Mouse (Mus musculus) spleen, adult 2 months (tissue): ENCODE measurements around the gene Ptprf. TPM values are rescaled to one million over a fixed set of nuclear protein-coding genes. Genes with fewer than 3 reads are reported as not detected.

Experiments
- DNase-seq, 2 experiments: peaks; one replicate each; pipeline versions ENCODE4 v3.0.0 to v3.0.0-alpha.2; 2012 to 2021; ENCODE audit warnings: low spot score in 2 of 2, low read depth in 1 of 2
- H3K27ac ChIP-seq: fragments of 200-500 bp; 2 replicates; pipeline ENCODE4 v1.5.1; 2012; ENCODE audit warnings: low read length, inconsistent platforms; ENCODE audit not compliant: insufficient read depth
- H3K27me3 ChIP-seq: fragments of 200-500 bp; 2 replicates; pipeline ENCODE4 v1.6.1; 2012; ENCODE audit warnings: mild to moderate bottlenecking, moderate library complexity, low read length, inconsistent platforms; ENCODE audit not compliant: control insufficient read depth, insufficient read depth
- H3K36me3 ChIP-seq: fragments of 200-500 bp; 2 replicates; pipeline ENCODE4 v1.6.1; 2012; ENCODE audit warnings: mild to moderate bottlenecking, low read length, inconsistent platforms; ENCODE audit not compliant: control insufficient read depth, insufficient read depth
- H3K4me1 ChIP-seq: fragments of 200-500 bp; 2 replicates; pipeline ENCODE4 v1.6.1; 2011; ENCODE audit warnings: inconsistent platforms; ENCODE audit not compliant: control insufficient read depth, insufficient read depth, insufficient read length
- H3K4me3 ChIP-seq: fragments of 200-500 bp; 2 replicates; pipeline ENCODE4 v1.5.1; 2011; ENCODE audit warnings: mild to moderate bottlenecking, inconsistent platforms; ENCODE audit not compliant: insufficient read depth, insufficient read length; ENCODE audit errors: extremely low read depth
- CTCF ChIP-seq: fragments of 200-500 bp; IDR thresholded peaks from 2 replicates; pipeline ENCODE4 v1.5.1; 2011; ENCODE audit warnings: mild to moderate bottlenecking, inconsistent platforms; ENCODE audit not compliant: insufficient read depth, insufficient read length, insufficient replicate concordance; ENCODE audit errors: extremely low read depth
- POLR2A ChIP-seq: fragments of 200-500 bp; IDR thresholded peaks from 2 replicates; pipeline ENCODE4 v1.6.1; 2011; ENCODE audit warnings: low read depth, low read length, inconsistent platforms
- WGBS: fragments of 180-500 bp; shearing (Covaris S2); methylation state at CpG from one replicate; pipeline ENCODE4 v1.1.7; 2018; 5-methylcytosine and 5-hydroxymethylcytosine counted together
- polyA plus RNA-seq: library from polyadenylated mRNA; depleted of rRNA; stranded (reverse); fragments of >200 nt; gene quantifications from 2 replicates; pipeline ENCODE4 v1.2.3, GENCODE M21; 2012

The Ptprf gene
- polyA plus RNA-seq, 1 experiment: 10.1 TPM

DNA sequence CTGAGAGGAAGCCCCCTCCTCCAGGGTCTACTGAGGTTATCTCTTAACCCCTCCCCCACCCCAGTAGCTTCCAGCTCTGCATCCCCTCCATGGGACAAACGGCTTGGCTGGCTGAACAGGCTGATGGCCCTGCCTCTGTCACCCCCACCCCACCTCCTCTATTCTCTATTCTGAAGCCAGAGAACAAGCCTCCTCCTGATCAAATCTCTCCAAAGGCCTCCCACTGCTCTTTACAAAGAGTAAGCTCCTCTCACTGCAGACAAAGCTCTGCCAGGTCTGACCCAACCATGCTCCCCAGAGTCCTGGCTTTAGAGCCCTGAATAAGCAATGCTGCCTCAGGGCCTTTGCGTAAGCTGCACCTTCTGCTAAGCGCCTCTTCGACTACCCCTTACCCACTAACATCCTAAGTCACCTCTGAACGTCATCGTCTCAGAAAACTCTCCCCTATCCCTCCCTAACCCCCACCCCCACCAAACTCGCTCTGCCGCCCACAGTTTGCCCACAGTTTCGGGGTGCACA, 19.6 kb downstream of the Ptprf start:
- WGBS: 88% methylated on average over 9 of the region's 9 CpGs
- H3K27ac ChIP-seq: no peak overlapping the region
- no peaks in the 10 kb centered on the region; the same call in 1 of the 2 replicates for H3K4me1 ChIP-seq

DNA sequence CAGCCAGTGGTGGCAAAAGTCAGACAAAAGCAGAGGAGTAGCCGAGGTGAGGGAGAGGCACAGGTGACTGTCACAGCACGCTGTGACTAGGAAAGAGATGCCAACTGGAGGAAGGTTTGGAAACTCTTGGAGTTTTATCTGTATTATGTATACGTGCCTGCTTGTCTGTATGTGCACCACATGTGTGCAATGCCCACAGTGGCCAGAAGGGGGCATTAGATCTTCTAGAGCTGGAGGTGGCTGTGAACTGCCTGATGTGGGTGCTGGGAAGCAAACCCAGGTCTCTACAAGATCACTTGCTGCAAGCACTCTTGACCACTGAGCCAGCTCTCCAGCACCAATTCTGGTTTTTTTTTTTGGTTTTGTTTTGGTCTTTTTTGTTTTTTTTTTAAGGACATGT, 20.5 kb downstream of the Ptprf start:
- H3K4me1 ChIP-seq: no peaks in the 10 kb centered on the region; the same call in 1 of the 2 replicates
- no peaks in the 10 kb centered on the region for H3K27me3 ChIP-seq
- TF ChIP-seq POLR2A (no peak), CTCF (no peak)
- 91% methylated on average over 3 of the region's 3 CpGs for WGBS
- DNase-seq: no peak
- no peak overlapping the region for H3K27ac ChIP-seq
- H3K4me3 ChIP-seq: no peak overlapping the region
- H3K36me3 ChIP-seq: no peaks in the 10 kb centered on the region

More for the DNA sequence above, 19.6 kb downstream of the Ptprf start:
- TF ChIP-seq POLR2A (no peak), CTCF (no peak)
- DNase-seq: no peak
- no peak overlapping the region for H3K4me3 ChIP-seq
- H3K27me3 ChIP-seq: no peaks in the 10 kb centered on the region
- no peaks in the 10 kb centered on the region for H3K36me3 ChIP-seq

DNA sequence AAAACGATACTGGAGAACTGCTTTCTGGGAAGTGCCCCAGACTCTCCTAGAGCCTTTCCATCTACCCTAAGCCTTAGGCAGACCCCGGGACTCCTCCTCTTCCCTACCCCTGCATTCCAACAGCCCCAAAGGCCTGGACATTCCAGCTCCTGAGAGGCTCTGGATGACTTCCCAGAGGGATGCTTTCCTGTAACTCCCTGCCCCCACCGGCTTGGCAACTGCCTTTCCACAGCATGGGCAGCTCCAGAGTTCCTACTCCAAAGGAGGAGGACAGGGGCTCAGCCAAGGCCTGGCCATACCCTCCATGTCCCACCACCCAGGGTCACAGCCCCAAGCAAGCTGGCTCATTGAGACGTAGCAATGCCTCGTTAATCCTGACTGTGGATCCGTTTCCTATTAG, 21.2 kb downstream of the Ptprf start:
- DNase-seq: no peak
- TF ChIP-seq CTCF (no peak), POLR2A (no peak)
- H3K4me1 ChIP-seq: no peaks in the 10 kb centered on the region; the same call in 1 of the 2 replicates
- no peaks in the 10 kb centered on the region for H3K27me3 ChIP-seq
- no peak overlapping the region for H3K27ac ChIP-seq
- H3K4me3 ChIP-seq: no peak overlapping the region
- 89% methylated on average over 6 of the region's 6 CpGs for WGBS
- no peaks in the 10 kb centered on the region for H3K36me3 ChIP-seq

DNA sequence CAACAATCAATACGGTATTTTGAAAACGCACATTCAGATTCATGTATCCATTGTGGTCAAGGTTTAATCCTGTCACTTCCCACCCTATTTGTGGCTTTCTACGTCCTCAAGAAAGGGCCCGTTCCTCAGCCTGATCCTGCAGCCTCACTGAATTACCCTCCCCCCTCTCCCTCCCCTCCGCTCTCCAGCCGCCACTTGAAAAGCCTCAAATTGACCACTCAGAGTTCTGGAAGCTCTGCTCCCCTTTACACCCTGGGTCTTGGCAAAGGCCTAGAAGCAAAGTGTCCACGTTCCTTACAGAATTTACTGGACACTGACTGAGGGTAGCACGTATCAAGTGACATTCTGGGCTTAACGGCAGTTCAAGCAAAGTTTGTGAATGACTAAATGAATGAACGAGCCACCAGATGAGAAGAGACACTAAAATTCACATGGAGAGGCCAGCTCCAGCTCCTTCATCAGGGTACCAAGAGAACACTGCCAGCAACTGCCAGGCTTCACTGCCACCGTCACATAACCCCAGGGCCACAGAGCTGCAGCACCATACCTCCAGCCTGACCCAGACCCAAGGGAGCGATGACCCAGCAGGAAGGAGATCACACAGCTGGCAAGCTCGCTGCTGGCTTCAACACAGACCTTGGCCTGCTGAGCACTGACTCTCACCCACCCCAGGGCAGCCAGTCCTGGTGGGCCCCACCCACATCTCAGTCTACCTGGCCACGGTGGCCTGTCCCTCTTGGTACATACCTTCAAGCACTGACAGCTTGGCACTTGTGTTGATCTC, 22.6 kb downstream of the Ptprf start:
- no peaks in the 10 kb centered on the region for H3K4me1 ChIP-seq
- no peak for TF ChIP-seq CTCF
- no peak for TF ChIP-seq POLR2A
- no peak overlapping the region for H3K4me3 ChIP-seq
- no peak for DNase-seq
- no peaks in the 10 kb centered on the region for H3K27me3 ChIP-seq
- no peaks in the 10 kb centered on the region for H3K36me3 ChIP-seq
- 82% methylated on average over 14 of the region's 14 CpGs for WGBS
- no peak overlapping the region for H3K27ac ChIP-seq

DNA sequence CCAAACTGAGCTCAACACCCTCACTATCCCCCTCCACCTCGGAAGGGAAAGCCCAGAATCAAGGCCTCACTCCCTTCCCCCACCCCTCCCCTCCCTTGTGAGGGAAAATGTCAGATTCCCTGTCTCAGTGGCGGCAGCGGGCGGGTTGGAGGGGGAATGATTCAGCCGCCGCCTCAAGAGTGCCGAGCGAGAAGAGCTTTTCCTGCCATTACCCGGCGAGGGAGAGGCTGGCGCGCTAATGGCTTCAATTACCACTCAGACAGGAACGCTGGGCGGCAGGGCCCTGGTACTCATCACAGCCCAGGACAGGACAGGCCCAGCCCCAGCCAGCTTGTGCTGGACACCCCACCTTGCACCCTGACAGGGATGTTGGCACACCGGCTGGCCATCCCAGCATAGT, 25.6 kb downstream of the Ptprf start:
- no peak for TF ChIP-seq POLR2A
- TF ChIP-seq CTCF: no peak
- 83% methylated on average over 15 of the region's 15 CpGs for WGBS
- 0 out of 2 replicates have a peak overlapping the region, but pooled peaks have one; percentile 46 for H3K27ac ChIP-seq
- peaks cover 3% of the 10 kb centered on the region; the same call in 1 of the 2 replicates for H3K4me1 ChIP-seq
- H3K4me3 ChIP-seq: no peak overlapping the region
- H3K36me3 ChIP-seq: no peaks in the 10 kb centered on the region
- no peaks in the 10 kb centered on the region for H3K27me3 ChIP-seq
- no peak for DNase-seq

DNA sequence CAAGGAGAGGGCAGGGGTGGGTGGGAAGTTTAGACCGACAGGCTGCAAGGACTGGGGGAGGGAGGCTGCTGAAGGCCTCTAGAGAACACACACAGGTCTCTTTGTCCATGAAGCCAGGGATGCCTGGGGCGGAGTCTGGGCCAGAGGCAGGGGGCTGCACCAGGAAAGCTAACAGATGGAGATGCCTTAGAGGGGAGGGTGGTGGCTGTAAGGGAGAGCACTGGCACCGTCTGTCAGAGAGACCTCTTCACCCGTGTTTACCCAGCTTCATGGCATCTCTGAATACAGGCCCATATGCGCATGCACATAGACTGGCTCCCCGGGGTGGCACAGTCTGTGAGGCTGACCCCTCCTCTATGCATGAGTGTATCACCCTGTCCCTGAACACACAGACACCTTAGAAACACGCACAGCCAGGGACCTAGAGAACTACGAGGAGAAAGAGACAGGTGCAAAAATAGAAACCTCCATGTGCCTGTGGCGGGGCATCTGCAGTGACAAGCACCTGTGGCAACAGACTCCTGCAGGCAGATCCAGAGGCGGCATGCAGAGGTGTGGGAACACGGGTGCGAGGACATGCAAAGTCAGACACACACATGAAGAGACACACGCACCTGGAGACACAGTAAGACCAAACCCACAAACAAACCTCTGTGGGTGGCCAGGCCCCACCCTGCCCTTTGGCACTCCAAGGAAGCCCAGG, 29.3 kb downstream of the Ptprf start:
- no peak for TF ChIP-seq POLR2A
- TF ChIP-seq CTCF: no peak
- H3K27ac ChIP-seq: no peak overlapping the region
- H3K4me1 ChIP-seq: peaks cover 3% of the 10 kb centered on the region
- no peaks in the 10 kb centered on the region for H3K36me3 ChIP-seq
- 78% methylated on average over 13 of the region's 13 CpGs for WGBS
- no peak overlapping the region for H3K4me3 ChIP-seq
- DNase-seq: no peak
- H3K27me3 ChIP-seq: no peaks in the 10 kb centered on the region
